Comparison of ENCODE assay signal across 10 mouse cellular contexts in genomic region chr11:107151809-107152208, GRCm38 (mm10). TPM values are rescaled to one million over a fixed set of nuclear protein-coding genes. Genes with fewer than 3 reads are reported as not detected.
A peak's percentile ranks its signal among the peaks of the same experiment; 100 is the strongest.
DNase-seq lines count a peak whose midpoint lies in the region; ATAC-seq and TF ChIP-seq lines count a peak whose summit lies in the region.
"Had no signal": no experiment of that assay in that cellular context is flagged by ENCODE, and none has a peak within 500 bp of the region (broad histone marks: within the 10 kb centered on the region; RNA-seq: fewer than 3 reads in every experiment).

No protein-coding gene starts in this region.

- H3K4me1 ChIP-seq in hindbrain, embryonic 11.5 days (replicated peaks; ENCODE audit: control insufficient read depth, insufficient read depth, low read length) = no peaks in the 10 kb centered on the region
- no peaks in the 10 kb centered on the region for H3K4me1 ChIP-seq in hindbrain, embryonic 10.5 days (replicated peaks)
- no peaks in the 10 kb centered on the region for H3K4me1 ChIP-seq in testis, adult 2 months (ENCODE audit: control insufficient read depth, insufficient read depth, low read length)
- H3K4me1 ChIP-seq in midbrain, embryonic 16.5 days (ENCODE audit: control insufficient read depth, insufficient read depth, low read length) = no peaks in the 10 kb centered on the region
- H3K4me1 ChIP-seq: forebrain, embryonic 12.5 days had no signal

- no peak for ATAC-seq in hindbrain, embryonic 11.5 days (ENCODE audit: low FRiP score)
- 0 out of 2 replicates have a peak, but pooled peaks have one; percentile 34 for ATAC-seq in erythroid progenitor cell, adult 5-6 weeks (replicated peaks; ENCODE audit: low FRiP score, poor library complexity, severe bottlenecking)
- ATAC-seq in midbrain, embryonic 16.5 days = no peak
- ATAC-seq: hindbrain, embryonic 16.5 days had no signal

- no peaks in the 10 kb centered on the region for H3K9me3 ChIP-seq in hindbrain, embryonic 11.5 days (ENCODE audit: control insufficient read depth, low read length)
- H3K9me3 ChIP-seq in hindbrain, embryonic 10.5 days = no peaks in the 10 kb centered on the region
- H3K9me3 ChIP-seq in midbrain, embryonic 16.5 days (replicated peaks; ENCODE audit: control insufficient read depth, low read length, poor library complexity, severe bottlenecking) = no peaks in the 10 kb centered on the region
- H3K9me3 ChIP-seq: forebrain, embryonic 12.5 days had no signal

- WGBS in hindbrain, embryonic 11.5 days = 72% methylated on average over 7 of the region's 7 CpGs
- 74% methylated on average over 7 of the region's 7 CpGs for WGBS in hindbrain, embryonic 10.5 days
- WGBS in midbrain, embryonic 16.5 days = 73% methylated on average over 7 of the region's 7 CpGs

- H3K4me2 ChIP-seq in hindbrain, embryonic 11.5 days (replicated peaks; ENCODE audit: low read depth, low read length) = no peak overlapping the region
- no peak overlapping the region for H3K4me2 ChIP-seq in midbrain, embryonic 16.5 days (ENCODE audit: low read length)
- H3K4me2 ChIP-seq: forebrain, embryonic 12.5 days had no signal

- H3K27me3 ChIP-seq in hindbrain, embryonic 11.5 days (ENCODE audit: control insufficient read depth, insufficient read depth, low read length) = no peaks in the 10 kb centered on the region
- no peaks in the 10 kb centered on the region for H3K27me3 ChIP-seq in hindbrain, embryonic 10.5 days (ENCODE audit: insufficient read depth, poor library complexity, severe bottlenecking)
- no peaks in the 10 kb centered on the region for H3K27me3 ChIP-seq in testis, adult 2 months (ENCODE audit: control insufficient read depth, insufficient read depth, low read length)
- H3K27me3 ChIP-seq in midbrain, embryonic 16.5 days (ENCODE audit: control insufficient read depth, insufficient read depth, low read depth, low read length) = no peaks in the 10 kb centered on the region
- H3K27me3 ChIP-seq: forebrain, embryonic 12.5 days had no signal

- H3K27ac ChIP-seq in hindbrain, embryonic 11.5 days (ENCODE audit: low read depth, low read length) = no peak overlapping the region
- no peak overlapping the region for H3K27ac ChIP-seq in hindbrain, embryonic 10.5 days
- no peak overlapping the region for H3K27ac ChIP-seq in testis, adult 2 months (ENCODE audit: control insufficient read depth, insufficient read depth, low read depth, low read length)
- H3K27ac ChIP-seq in midbrain, embryonic 16.5 days (ENCODE audit: low read length) = no peak overlapping the region
- H3K27ac ChIP-seq: forebrain, embryonic 12.5 days had no signal

- H3K4me3 ChIP-seq in hindbrain, embryonic 11.5 days (ENCODE audit: low read depth, low read length) = no peak overlapping the region
- no peak overlapping the region for H3K4me3 ChIP-seq in hindbrain, embryonic 10.5 days
- no peak overlapping the region for H3K4me3 ChIP-seq in testis, adult 2 months (ENCODE audit: control insufficient read depth, low read depth, low read length)
- H3K4me3 ChIP-seq in midbrain, embryonic 16.5 days (ENCODE audit: low read depth, low read length) = no peak overlapping the region
- H3K4me3 ChIP-seq: forebrain, embryonic 12.5 days had no signal

- peak; percentile 39; the same call in 1 of the 2 replicates for TF ChIP-seq CTCF in testis, adult 2 months (IDR thresholded peaks at IDR 0.05; ENCODE audit: control insufficient read depth, insufficient read depth, insufficient replicate concordance, low read depth, low read length)

- DNase-seq in hindbrain, embryonic 11.5 days (ENCODE audit: low spot score) = peak; percentile 15
- no peak for DNase-seq in hindbrain, embryonic 10.5 days (ENCODE audit: low spot score)
- DNase-seq in testis, postnatal 10 days (ENCODE audit: low spot score) = no peak
- peak; percentile 36 to 39 for DNase-seq in thymus, postnatal 36 days
- no peak for DNase-seq in ovary, postnatal 36 days (ENCODE audit: low spot score)

- H3K9ac ChIP-seq in hindbrain, embryonic 11.5 days (ENCODE audit: low read depth, low read length) = no peak overlapping the region
- H3K9ac ChIP-seq in midbrain, embryonic 16.5 days (ENCODE audit: low read depth, low read length) = no peak overlapping the region
- H3K9ac ChIP-seq: forebrain, embryonic 12.5 days had no signal

- TF ChIP-seq POLR2A in testis, adult 2 months (IDR thresholded peaks at IDR 0.05; ENCODE audit: control insufficient read depth, low read depth, low read length) = no peak

- no peaks in the 10 kb centered on the region for H3K36me3 ChIP-seq in hindbrain, embryonic 11.5 days (ENCODE audit: control insufficient read depth, insufficient read depth, low read length)
- H3K36me3 ChIP-seq in hindbrain, embryonic 10.5 days = no peaks in the 10 kb centered on the region
- no peaks in the 10 kb centered on the region for H3K36me3 ChIP-seq in testis, adult 2 months (ENCODE audit: control insufficient read depth, insufficient read depth, low read length)
- no peaks in the 10 kb centered on the region for H3K36me3 ChIP-seq in midbrain, embryonic 16.5 days (ENCODE audit: control insufficient read depth, insufficient read depth, low read length)
- H3K36me3 ChIP-seq: forebrain, embryonic 12.5 days had no signal

RNA-seq across cellular contexts. Expression of gene Bptf, which starts 19.9 kb away (rescaled TPM):
- 40.8 and 55.1 TPM in 2 replicates for polyA plus RNA-seq in hindbrain, embryonic 11.5 days (2014; fragmentation: Nextera tagmentation; extraction: Ambion mirVana)
- polyA plus RNA-seq in hindbrain, embryonic 10.5 days (2016; fragmentation: Nextera tagmentation; extraction: Ambion mirVana) = 26.8 and 32.7 TPM in 2 replicates
- 16.1 and 17.7 TPM in 2 replicates for polyA plus RNA-seq in testis, adult 2 months (2012; rRNA removed)
- total RNA-seq in erythroid progenitor cell, adult 5-6 weeks (2015; ENCODE audit: low replicate concordance) = 35.0 and 65.4 TPM in 2 replicates
- 54.1 and 57.1 TPM in 2 replicates for total RNA-seq in erythroid progenitor cell, adult 5-6 weeks (2017; ENCODE audit: low replicate concordance)
- polyA plus RNA-seq in midbrain, embryonic 16.5 days (2015; fragmentation: Nextera tagmentation; extraction: Ambion mirVana) = 28.9 and 34.1 TPM in 2 replicates

RNA-seq across cellular contexts. Expression of gene Nol11, which starts 37.4 kb away (rescaled TPM):
- polyA plus RNA-seq in hindbrain, embryonic 11.5 days (2014; fragmentation: Nextera tagmentation; extraction: Ambion mirVana) = 65.8 and 76.3 TPM in 2 replicates
- 64.5 and 68.8 TPM in 2 replicates for polyA plus RNA-seq in hindbrain, embryonic 10.5 days (2016; fragmentation: Nextera tagmentation; extraction: Ambion mirVana)
- polyA plus RNA-seq in testis, adult 2 months (2012; rRNA removed) = 3.4 and 4.3 TPM in 2 replicates
- total RNA-seq in erythroid progenitor cell, adult 5-6 weeks (2015; ENCODE audit: low replicate concordance) = 8.6 and 10.9 TPM in 2 replicates
- total RNA-seq in erythroid progenitor cell, adult 5-6 weeks (2017; ENCODE audit: low replicate concordance) = 7.9 and 9.5 TPM in 2 replicates
- 50.8 and 52.1 TPM in 2 replicates for polyA plus RNA-seq in midbrain, embryonic 16.5 days (2015; fragmentation: Nextera tagmentation; extraction: Ambion mirVana)

Comparison
In these comparisons a context has a peak if more than half of its experiments do, and no peak if none do; other contexts are left out.
1. DNase-seq: peak in hindbrain, embryonic 11.5 days (single experiment) and thymus, postnatal 36 days (2 of 2); none in hindbrain, embryonic 10.5 days (single experiment), testis, postnatal 10 days (single experiment) and ovary, postnatal 36 days (single experiment).